Mouse (Mus musculus) stomach, postnatal 0 days (tissue): ENCODE results near the gene Pin1rt1.

Source experiments
- CTCF ChIP-seq: IDR thresholded peaks from 2 replicates; pipeline ENCODE4 v1.5.1; 2016; ENCODE audit warnings: antibody characterized with exemption, low read depth, mild to moderate bottlenecking, moderate library complexity
- EP300 ChIP-seq: optimal IDR thresholded peaks from 2 replicates; pipeline ENCODE3; 2016; ENCODE audit warnings: antibody characterized with exemption

GRCm38 (mm10) chr2:104688321-104688720 is 27.9 kb downstream of the Pin1rt1 start:
- TF ChIP-seq CTCF = no peak
- no peak for TF ChIP-seq EP300
